Mouse (Mus musculus) spleen, postnatal 10 days (tissue): ENCODE measurements around the gene Ptpn3.
"Not testable (repeated sequence)": the region's sequence is repeated elsewhere in the genome, so short reads cannot be mapped to it uniquely, and the experiment has no call there.

Experiments used
- DNase-seq, 2 experiments: peaks; one replicate each; pipeline ENCODE4 v3.0.0; 2021 to 2022; ENCODE audit warnings: low spot score in 2 of 2

Ptpn3 gene

DNA sequence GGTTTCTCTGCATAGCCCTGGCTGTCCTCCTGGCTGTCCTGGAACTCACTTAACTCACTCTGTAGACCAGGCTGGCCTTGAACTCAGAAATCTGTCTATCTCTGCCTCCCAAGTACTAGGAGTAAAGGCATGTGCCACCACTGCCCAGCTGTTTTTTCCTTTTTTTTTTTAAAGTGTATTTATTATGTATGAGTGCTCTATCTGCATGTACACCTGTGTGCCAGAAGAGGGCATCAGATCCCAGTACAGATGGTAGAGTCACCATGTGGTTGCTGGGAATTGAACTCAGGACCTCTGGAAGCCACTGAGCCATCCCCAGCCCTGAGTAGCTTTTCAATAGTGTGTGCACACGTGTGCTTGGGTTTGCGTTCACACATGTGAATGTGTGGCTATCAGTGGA, 76.9 kb downstream of the Ptpn3 start:
- no peak for DNase-seq

DNA sequence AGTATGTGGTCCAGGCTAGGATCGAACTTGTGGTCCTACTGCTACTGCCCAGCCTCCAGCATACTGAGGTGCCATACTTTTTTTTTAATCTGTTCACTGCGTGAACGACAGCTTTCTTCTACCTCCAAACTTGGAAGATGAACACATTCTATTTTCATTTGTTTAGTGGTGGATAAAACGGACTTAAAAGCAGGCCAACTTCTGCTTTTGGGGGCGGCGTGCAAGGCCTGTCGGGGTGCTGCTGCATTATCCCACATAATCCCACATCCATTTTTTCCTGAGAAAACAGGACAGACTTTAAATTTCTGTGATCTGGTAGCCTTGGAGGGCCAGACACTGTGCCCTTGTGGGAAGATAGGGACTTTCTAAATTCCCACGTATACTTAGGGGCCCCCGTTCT, 83.9 kb downstream of the Ptpn3 start:
- DNase-seq: no peak

DNA sequence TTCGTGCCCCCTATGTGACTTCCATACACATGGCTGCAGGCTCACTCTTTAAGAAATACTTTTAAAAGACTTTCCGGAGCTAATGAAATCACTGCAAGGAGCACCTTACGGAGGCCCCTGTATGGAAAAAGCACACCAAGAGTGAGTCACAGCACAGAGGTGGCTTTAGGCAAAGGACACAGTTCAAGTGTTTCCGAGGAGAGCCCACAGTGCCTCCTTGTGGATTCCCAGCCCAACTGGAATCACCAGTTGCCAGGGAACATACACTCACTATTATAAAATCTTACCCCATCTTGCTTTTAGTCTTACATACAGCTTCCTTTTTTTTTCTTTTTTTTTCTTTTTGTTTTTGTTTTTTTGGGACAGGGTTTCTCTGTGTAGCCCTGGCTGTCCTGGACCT, 85.1 kb downstream of the Ptpn3 start:
- DNase-seq: no peak

DNA sequence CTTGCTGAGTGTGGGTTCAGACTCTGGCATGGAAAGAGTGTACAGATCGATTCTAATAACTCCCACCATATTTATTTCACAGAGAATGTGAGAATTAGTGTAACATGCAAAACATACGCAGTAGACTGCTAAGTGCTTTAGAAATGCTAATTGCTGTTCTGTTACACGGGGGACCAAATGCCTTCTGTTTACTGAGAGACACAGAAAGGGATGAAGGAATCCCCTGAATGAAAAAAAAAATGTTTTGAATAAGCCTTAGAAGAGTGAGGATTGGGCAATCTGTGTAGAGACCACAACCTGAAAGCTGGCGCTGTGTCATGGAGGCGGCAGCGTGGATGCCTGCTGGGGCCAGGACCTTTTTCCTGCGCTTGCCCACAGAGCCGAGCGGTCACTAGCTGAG, 86.8 kb downstream of the Ptpn3 start:
- no peak for DNase-seq

DNA sequence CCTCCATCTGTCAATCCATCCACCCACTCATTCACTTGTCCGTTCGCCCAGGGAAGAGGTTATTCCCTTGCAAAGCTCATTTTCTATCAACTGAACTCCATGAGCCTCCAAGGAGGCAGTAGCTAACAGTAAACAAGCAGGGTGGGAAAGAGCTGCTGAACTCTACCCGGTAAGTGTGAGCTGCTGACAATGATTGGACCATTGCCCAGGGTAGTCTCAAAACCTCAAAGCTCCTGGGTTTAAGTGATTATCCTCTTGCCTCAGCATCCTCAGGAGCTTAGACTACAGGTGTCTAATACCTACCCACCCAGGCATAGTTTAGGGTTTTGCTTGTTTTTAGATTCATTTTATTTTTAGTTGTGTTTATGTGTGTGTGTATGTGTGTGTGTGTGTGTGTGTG, 87.5 kb downstream of the Ptpn3 start:
- no peak for DNase-seq

DNA sequence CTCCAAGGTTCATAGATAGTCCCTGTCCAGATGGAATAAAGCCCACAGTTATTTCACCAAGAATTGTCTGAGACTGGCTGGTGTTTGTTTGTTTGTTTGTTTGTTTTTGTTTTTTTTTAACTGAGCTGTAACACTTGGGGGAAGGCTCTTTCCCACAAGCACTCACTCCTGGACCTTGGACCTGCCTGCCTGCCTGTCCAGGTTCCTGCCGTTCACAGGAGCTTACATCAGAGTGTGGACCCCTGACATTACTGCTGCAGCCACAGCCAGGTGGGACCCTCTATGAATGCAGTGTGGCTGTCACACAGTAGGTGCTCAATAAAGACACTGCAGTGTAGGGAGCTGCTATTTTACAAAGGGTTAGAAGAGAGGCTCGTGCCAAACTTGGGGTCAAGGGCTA, 89.9 kb downstream of the Ptpn3 start:
- DNase-seq: no peak

DNA sequence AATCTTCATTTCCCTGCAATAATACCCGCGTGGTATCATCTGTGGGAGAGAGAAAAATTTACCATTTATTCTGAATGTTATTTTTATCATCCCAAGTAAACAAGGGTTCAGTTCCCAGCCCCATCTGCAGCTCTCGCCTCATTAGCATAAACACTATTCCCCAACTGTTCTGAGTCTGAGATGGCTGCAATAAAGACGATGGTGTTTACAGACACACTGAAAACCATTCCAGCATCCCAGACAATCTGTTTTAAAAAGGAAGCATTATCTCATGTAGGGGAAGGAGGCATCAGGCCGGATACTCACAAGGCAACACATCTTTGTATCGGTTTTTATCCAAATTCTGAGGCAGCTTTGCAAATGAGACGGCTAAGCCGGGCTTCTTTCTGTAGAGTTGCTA, 95.7 kb downstream of the Ptpn3 start:
- DNase-seq: no peak

DNA sequence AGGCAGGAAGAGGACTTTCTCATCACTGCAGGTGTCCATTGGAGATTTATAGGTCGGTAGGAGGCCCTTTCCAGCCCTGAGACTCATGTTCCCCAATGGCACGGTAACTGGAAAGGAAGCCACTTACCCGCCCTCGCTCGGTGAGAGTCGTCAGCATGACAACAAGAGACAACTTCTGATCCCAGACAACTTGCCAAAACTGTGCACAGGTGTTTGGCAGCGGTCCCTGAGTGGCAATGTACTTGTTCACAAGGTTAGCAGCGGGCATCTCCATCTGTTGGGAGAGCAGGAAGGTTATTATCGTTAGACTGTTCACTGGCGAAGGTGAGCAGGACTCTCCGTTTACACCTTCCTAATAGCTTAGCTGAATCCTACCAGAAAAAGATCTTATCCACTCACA, 96.9 kb downstream of the Ptpn3 start:
- no peak for DNase-seq

DNA sequence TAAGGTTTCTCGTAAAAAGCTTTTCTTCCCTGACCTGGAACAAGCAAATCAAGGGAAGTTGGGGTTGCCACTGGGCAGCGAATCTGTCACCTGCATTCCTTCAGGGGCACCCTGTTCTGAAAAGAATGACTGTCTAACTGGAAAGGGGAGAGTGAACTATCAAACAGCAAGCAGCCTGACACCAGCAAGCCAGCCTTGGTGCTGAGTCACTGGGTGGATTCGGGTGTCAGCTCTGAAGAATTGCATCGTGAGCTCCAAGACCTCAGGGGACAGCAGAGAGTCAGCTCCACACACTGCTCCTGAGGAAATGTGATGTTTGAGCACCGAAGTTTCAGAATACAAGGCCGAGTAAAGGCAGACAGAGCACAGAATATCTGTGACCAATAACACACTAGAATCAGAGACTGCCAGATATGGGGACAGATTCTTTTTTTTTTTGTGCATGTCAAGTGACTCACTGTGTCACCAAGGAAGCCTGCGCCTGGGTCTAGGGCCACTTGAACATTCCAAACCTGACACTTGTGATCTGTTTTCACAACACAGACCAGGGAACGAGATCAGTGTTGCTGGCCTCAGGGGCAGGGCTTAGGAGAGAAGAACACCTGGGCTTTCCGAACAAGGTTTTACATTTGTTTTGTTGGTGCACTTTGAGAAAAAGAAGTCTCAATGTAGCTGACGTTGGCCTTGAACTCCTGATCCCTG, 98.8 kb downstream of the Ptpn3 start:
- DNase-seq: no peak

DNA sequence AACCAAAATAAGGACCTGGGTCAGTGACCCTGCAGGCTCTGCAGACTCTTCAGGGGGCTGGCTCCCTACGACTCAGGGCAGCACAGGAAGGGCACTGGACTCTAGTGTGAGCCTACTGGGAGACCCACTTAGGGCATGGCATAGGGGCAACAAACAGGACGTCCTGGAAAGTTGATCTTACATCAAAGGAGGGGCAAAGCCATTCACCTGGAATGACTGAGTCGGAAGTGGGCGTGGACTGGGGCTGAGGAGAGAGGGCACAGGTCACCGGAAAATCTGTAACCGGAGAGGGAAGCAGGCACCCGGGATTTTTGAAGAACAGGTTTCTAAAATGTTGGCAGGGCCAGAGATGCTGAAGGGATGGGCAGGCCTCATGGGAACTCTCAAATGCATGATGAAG, 99.5 kb downstream of the Ptpn3 start:
- DNase-seq: no peak

DNA sequence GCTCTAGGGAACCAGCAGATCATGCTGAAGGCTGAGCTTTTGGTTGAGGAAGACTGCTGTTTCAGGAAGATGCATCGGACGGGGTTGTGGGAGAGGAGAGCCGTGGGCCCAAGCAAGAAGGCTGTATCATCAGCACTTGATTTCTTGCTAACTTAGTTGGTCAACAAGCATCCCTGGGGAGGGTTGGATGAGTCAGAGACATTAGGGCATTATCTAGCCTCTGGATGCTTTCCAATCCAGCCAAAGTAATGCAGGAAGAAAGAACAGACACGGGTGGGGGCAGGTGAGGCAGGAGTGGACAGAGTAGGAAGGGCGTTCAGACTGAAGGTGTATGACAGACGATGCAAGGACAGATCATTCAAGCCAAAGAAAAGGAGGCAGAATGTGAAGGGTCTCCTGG, 101.0 kb downstream of the Ptpn3 start:
- DNase-seq: no peak

DNA sequence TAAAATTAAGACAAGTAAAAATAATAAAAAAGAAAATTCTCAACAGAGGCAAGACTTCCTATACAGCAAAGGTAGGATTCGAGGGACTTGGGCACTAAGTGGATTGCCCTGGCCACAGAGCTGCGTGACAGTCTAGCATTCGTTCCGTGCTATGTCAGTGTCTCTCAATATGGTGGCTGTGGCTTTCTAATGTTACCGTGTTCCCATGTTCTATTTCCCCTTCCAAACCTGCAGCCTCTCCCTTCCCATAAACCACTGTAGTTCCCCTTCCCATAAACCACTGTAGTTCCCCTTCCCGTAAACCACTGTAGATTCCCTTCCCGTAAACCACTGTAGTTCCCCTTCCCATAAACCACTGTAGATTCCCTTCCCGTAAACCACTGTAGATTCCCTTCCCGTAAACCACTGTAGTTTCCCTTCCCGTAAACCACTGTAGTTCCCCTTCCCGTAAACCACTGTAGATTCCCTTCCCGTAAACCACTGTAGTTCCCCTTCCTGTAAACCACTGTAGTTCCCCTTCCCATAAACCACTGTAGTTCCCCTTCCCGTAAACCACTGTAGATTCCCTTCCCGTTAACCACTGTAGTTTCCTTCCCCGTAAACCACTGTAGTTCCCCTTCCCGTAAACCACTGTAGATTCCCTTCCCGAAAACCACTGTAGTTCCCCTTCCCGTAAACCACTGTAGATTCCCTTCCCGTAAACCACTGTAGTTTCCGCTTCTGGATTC, 102.8 kb downstream of the Ptpn3 start:
- DNase-seq: not testable (repeated sequence)

DNA sequence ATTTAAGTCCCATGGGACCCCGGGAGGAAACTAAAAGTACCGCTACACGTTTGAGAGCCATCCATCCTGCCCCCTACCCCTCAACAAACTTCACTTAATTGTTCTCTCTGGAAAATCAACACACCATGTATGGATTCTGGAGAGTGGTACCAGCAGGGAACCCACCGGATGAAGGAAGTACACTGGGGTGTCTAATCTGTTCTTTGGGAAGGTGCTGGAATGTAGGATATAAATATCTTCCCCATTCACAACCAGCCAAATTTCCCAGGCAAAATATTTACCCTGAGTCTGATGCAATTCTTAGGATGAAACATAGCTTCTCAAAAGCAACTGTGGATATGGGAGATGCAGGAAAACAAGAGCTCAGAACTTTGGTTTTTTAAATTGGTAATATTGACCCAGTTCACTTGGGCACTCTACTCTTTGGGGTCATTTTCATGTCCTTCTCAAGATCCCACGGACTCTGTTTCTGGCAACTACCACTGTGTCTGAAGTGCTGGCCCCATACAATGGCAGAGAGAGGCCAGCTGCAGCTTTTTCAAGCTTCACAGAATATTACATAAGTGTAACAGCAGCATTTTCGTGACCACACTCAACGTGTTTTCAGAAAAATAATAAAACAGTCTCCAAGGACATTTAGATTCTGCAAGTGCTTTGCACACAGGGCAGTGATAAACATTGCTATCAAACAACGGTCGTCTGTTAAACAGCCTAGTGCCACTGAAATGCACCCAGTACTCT, 109.9 kb downstream of the Ptpn3 start:
- DNase-seq: no peak

DNA sequence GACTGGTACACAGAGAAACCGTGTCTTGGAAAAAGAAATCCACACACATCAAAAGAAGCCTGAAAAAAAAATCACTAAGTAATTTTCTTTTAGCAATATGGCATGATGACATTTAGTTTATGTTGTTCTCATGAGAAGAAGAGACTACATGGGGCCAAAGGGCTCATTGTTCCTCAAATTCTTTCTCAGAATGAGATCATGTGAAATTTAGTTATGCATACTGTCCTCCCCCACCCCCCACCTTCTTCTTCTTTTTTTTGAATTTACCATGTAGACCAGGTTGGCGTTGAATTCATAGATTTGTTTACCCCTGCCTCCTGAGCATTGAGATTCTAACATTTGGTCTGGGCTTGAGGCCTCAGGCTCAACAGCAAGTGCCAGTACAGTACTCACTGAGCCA, 111.8 kb downstream of the Ptpn3 start:
- DNase-seq: no peak

DNA sequence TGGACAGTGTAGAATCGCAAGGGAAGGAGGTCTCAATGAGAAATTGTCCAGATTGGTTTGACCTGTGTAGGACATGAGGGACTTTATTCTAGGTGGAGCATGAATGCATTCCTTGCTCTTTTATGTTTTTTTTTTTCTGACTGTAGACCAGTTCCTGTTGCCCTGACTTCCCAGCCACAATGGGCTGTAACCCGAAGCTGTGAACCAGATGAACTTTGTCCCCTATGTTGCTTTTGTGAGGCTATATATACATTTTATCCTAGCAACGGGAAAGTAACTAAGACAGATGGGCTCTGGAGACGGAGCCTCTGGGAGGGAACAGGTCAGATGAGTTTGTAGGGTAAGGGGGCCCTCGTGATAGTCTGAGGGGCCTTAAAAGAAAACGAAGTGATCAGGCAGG, 115.6 kb downstream of the Ptpn3 start:
- DNase-seq: no peak

DNA sequence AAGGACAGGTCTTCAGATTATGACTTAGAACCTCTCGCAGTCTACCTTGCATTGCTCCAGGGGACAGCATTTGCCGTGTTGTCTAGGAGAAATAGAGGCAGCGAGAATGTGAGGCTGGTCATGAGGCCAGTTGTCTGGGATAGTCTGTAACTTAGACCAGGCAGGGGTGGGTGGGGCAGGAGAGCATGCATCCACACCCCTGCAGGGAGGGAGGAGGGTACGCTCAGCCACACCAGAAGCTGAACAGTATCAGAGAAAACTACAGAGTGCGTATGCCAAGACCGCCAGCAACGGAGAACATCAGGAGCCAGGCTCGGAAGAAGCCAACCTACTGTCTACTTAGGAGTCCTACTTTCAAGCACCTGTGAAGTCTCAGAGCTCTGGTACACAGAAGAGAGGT, 116.2 kb downstream of the Ptpn3 start:
- no peak for DNase-seq

DNA sequence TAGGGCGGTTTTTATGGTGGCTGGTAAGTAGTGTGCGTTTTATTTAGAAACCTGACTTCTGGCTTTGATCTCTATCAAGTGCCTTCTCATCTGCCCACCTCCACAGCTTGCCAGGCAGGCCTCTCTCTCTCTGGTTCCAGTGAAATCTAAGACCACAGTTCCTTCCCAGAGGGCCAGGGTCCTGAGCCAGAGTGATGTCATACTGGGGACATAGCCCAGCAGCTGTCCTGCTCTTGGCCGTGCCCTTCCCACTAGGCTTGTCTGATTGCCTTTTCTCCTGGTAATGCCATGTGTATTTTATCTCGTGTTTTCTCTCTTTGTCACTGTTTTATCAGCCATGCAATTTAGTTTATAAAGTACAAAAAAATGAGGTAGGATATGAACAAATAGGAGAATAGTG, 118.1 kb downstream of the Ptpn3 start:
- DNase-seq: no peak

DNA sequence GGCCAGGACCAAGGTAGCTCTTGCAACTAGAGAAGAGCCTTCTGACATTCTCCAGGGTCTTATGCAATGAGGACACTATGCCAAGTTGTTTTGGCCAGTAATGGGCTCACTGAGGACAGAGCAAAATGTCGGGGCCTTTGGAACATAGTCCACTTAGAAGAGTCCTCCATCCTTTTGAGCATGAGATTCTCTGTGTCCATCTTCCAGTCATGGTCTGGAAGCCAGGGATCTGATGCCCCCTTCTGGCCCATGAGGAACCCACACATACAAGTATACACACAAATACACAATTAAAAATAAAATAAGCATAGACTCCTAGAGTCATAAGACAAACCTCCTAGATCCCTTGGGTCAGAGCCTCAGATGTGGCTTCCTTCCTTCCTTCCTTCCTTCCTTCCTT, 120.1 kb downstream of the Ptpn3 start:
- DNase-seq: no peak

DNA sequence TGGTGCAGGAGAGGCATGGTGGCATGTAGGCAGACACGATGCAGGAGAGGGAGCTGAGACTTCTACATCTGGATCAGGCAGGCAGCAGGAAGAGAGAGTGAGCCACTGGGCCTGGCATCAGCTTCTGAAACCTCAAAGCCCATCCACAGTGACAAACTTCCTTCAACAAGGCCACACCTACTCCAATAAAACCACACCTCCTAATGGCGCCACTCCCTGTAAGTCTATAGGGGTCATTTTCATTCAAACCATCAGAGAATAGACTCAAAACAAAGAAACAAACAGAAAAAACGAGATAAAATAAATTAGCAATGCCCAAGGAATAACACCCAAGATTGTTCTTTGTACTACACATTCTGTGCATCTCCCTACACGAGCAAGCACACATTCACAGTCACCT, 122.8 kb downstream of the Ptpn3 start:
- DNase-seq: no peak

DNA sequence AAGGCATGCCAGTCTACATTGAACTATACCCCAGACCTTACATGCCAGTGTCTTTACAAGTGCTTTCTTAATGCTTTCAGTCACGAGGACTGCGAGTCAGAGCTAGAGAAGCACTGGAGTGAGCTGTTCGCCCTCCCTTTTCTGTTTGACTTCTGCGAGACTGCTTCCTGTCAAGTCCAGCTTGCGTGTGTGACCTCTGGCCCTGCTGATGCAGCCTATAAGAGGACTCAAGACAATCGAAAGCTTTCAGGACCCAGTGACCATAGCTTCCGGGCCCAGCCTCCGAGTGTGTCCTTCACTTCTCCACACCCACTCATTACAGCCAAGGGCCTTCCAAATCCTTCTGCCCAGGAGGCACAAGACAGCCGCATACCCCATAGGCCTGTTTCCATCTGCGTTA, 126.3 kb downstream of the Ptpn3 start:
- no peak for DNase-seq

DNA sequence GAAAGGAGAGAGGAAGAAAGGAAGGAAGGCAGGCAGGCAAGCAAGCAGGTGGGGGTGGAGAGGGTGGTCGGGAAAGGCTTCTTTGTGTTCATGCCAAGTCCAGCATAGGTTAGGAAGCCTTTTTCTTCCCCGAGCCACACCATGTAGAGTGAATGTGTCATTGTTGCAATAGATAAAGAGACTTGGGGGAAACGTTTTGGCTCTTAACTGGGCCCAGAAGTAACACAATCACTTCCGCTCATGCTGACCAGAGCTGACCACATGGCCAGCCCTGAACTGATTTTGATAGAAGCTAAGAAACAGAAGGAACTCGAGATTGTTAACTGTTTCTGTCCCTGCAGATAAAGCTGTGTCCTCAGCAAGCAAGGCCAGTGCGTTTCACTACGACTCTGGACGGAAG, 128.8 kb downstream of the Ptpn3 start:
- no peak for DNase-seq

DNA sequence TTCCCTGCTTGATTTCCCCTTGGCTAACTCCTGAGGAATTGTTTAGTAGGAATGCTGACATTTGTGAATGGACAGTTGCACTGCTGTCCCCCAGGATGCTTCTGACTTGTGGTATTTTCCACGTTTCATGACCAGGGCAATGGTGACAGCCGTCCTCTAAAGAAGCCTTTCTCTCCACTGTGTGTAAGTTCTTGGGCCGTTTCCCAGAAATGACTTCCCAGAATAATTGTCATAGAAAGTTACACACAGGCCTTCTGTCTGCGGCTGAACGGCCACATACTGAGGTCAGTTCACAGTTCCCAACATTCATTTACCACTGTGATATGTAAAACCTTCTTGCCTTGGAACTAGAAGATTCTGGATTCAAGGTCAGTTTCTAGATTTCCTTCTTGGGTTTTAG, 129.8 kb downstream of the Ptpn3 start:
- no peak for DNase-seq

DNA sequence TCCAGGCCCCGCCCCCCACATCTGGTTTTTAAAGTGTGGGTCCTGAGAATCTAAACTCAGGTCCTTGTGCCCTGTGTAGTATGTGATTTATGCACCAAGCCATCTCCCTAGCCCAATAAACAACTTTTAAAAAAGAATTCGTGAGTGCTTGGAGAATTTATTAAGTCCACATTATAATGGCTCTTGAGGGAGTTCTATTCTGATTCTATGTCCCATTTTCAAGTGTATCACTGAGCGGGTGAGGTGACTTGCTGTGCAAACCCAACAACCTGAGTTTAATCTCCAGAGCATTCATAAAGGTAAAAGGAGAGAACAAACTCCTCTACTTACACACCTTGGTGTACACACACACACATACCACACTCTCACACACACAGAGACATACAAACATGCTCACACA, 133.0 kb downstream of the Ptpn3 start:
- no peak for DNase-seq
